Mouse (Mus musculus): ENCODE results near the gene Eps8l1. TPM values are rescaled to one million over a fixed set of nuclear protein-coding genes. Genes with fewer than 3 reads are reported as not detected.
"Not testable (repeated sequence)": the region's sequence is repeated elsewhere in the genome, so short reads cannot be mapped to it uniquely, and the experiment has no call there.

Eps8l1 gene
- polyA plus RNA-seq, 1 experiment: 10.6 TPM

DNA sequence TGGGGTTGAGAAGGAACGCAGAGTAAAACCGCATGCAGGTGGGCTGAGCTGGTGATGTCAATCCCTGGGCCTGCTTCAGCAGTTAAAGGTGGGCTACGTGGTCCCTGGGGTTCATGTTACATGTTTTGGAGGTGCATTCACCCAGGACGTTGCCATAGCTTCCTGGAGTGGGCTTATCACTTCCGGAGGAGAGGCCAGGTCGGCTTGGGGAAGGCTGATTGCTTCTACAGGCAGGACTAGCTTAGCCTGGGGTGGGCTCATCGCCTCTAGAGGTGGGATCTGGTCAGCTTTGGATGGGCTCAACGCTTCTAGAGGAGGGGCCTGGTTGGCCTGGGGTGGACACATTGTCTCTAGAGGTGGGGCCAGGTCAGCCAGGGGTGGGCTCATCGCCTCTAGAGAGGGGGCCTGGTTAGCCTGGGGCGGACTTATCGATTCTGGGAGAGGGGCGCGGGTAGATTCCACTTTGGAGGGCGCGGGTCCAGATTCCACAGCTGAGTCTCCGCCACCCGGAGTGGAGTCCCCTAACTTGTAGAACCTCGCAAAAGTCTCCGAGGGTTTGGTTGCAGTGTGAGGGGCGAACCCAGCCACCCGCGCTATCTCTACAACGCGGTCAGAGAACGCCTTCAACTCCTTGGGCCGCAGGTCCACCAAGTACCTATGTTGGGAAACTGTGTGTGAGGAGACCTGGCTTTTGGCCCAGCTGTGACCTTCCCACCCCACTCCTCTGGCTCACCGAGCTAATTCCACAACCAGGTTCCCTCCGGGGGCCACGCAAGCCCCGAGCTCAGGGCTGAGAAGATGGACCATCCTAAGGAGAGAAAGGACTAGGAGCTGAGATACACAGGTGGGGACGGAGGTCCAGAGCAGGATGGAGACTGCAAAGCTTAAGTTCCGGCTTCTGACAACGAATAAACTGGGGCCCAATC, 63.0 kb downstream of the Eps8l1 start:
- no peak for DNase-seq
- Histone ChIP-seq H3K4me3 (replicated peaks; ENCODE audit: insufficient read depth, low read depth, low read length) (no peak overlapping the region), H3K27me3 (ENCODE audit: control insufficient read depth, insufficient read depth, low read length) (no peaks in the 10 kb centered on the region), H3K4me1 (ENCODE audit: control insufficient read depth, insufficient read depth, low read length) (no peaks in the 10 kb centered on the region), H3K27ac (ENCODE audit: insufficient read depth, low read length) (no peak overlapping the region)
- 90% methylated on average over 33 of the region's 33 CpGs for WGBS
- TF ChIP-seq POLR2A (IDR thresholded peaks at IDR 0.05; ENCODE audit: borderline replicate concordance, insufficient read depth, low read length) (no peak), CTCF (IDR thresholded peaks at IDR 0.05; ENCODE audit: borderline replicate concordance, insufficient read depth, low read depth, low read length) (no peak)

DNA sequence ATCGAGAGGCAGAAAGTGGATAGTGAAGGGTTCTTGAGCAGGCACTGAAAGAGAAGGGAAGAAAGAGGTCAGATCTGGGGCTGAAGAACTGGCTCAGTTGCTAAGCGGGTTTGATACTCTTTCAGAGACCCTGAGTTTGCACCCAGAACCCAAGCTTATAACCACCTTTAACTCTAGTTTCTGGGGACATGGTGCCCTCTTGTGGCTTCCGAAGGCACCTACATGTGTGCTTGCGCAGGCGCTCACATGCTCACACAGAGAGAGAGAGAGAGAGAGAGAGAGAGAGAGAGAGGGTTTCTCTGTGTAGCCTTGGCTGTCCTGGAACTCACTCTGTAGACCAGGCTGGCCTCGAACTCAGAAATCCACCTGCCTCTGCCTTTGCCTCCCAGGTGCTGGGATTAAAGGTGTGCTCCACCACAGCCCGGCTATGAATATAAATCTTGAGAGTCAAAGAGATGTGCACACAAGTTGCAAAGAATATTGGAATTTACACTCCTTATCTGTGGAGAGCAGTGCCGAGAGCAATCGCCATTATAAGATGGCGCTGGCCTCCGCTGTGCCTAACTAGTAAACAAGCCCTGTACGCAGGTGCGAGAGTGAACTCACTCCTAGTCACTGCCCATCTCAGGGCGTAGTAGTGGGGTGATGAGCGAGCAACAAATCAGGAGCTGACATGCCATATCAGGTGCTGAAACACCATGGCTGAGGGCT, 63.9 kb downstream of the Eps8l1 start, which contains the start of gene Tnni3:
TSS of gene Tnni3 (minus strand) at position 18 of the 711 bp plus-strand sequence.
- 68% methylated on average over 15 of the region's 15 CpGs for WGBS
- DNase-seq: peak; percentile 38 to 59
- peak; percentile 74 for TF ChIP-seq CTCF (IDR thresholded peaks at IDR 0.05; ENCODE audit: borderline replicate concordance, insufficient read depth, low read depth, low read length)
- not testable (repeated sequence) for H3K4me1 ChIP-seq (ENCODE audit: control insufficient read depth, insufficient read depth, low read length); H3K4me3 ChIP-seq (replicated peaks; ENCODE audit: insufficient read depth, low read depth, low read length); H3K27me3 ChIP-seq (ENCODE audit: control insufficient read depth, insufficient read depth, low read length); H3K27ac ChIP-seq (ENCODE audit: insufficient read depth, low read length)

DNA sequence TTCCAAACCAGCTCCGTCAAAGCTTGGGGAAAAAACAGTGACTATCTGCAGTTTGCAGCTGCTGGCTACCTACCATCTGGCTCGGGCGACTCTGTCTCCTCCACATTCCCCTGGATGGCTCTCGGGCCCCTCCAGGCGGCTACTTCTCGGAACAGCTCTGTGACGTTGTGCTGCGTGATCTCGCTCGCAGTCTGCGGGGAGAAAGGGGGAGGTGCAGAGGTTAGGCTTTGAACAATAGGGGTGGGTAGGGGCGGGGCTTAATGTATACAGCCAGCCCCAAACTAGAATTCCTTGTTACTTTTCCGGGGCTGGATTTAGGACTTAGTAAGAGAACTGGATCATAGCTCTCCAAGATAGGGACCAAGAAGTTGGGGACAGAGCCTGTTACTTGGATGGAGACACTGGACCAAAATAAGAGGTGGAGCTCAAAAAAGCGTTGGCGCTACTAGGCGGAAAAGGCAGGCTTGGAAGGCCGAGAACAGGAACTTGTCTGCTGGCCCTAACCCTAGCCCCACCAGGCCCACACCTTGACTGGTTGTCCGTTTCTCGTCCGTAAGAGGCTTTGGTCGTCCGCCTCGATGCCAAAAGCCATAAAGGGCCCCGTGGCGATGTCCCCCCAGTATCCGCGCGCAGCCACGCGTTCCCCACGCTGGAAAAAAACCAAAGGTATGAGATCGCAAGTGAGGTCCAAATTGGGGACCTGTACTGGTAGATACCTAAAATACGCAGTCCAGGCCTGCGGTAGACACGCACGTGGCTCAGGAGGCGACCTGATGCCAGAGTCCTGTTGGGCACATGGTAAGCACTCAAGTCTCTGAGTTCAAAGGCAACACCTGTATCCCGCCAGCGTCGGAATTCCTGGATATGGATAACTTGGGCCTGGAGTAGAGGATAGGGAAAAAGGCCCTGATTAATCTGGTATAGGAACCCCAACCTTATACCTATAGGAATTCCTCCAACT, 66.1 kb downstream of the Eps8l1 start:
- TF ChIP-seq POLR2A (IDR thresholded peaks at IDR 0.05; ENCODE audit: borderline replicate concordance, insufficient read depth, low read length): no peak
- peak; percentile 55; the same call in 1 of the 2 replicates for TF ChIP-seq CTCF (IDR thresholded peaks at IDR 0.05; ENCODE audit: borderline replicate concordance, insufficient read depth, low read depth, low read length)
- Histone ChIP-seq H3K27me3 (ENCODE audit: control insufficient read depth, insufficient read depth, low read length) (no peaks in the 10 kb centered on the region), H3K4me1 (ENCODE audit: control insufficient read depth, insufficient read depth, low read length) (no peaks in the 10 kb centered on the region), H3K4me3 (replicated peaks; ENCODE audit: insufficient read depth, low read depth, low read length) (peak overlapping the region; percentile 39), H3K27ac (ENCODE audit: insufficient read depth, low read length) (no peak overlapping the region)
- WGBS: 23% methylated on average over 40 of the region's 40 CpGs
- DNase-seq: peak; percentile 71 to 75

DNA sequence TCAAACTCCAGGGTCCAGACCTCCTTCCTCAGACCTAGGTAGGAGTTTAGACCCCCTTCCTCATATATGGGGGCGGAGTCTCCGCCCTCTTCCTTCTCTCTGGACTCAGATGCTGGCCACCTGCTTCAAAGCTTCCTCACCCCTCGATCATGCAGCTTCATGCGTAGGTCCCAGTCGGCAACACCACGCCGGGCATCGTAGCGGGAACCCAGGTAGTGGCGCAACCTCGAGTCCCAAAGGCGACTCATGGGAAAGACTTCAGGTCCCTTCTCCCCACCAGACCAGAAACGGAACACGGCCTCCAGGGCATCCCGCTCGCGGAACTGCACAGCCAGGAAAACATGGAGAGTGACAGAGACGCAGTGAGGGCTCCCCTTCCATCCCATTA, 66.8 kb downstream of the Eps8l1 start:
- DNase-seq: no peak
- Histone ChIP-seq H3K4me1 (ENCODE audit: control insufficient read depth, insufficient read depth, low read length) (no peaks in the 10 kb centered on the region), H3K27ac (ENCODE audit: insufficient read depth, low read length) (no peak overlapping the region), H3K4me3 (replicated peaks; ENCODE audit: insufficient read depth, low read depth, low read length) (no peak overlapping the region), H3K27me3 (ENCODE audit: control insufficient read depth, insufficient read depth, low read length) (peaks cover 3% of the 10 kb centered on the region; the same call in 1 of the 2 replicates)
- 63% methylated on average over 18 of the region's 18 CpGs for WGBS
- TF ChIP-seq POLR2A (IDR thresholded peaks at IDR 0.05; ENCODE audit: borderline replicate concordance, insufficient read depth, low read length) (no peak), CTCF (IDR thresholded peaks at IDR 0.05; ENCODE audit: borderline replicate concordance, insufficient read depth, low read depth, low read length) (no peak)

Other genes starting within 250 kb of the Eps8l1 start
- 0.05 and 0.08 TPM in 2 replicates for gene Lilra5, start 222.9 kb upstream of the Eps8l1 start, polyA plus RNA-seq (2012; rRNA removed)
- 0.07 TPM in 1 of 2 replicates, not detected in the other for gene Ncr1, start 123.0 kb upstream of the Eps8l1 start, polyA plus RNA-seq (2012; rRNA removed)
- gene Gp6, start 62.9 kb upstream of the Eps8l1 start, polyA plus RNA-seq (2012; rRNA removed): not detected in 2 replicates
- 32.7 and 33.0 TPM in 2 replicates for gene Rdh13, start 15.0 kb upstream of the Eps8l1 start, polyA plus RNA-seq (2012; rRNA removed)
- gene Ppp1r12c, start 41.0 kb downstream of the Eps8l1 start, polyA plus RNA-seq (2012; rRNA removed): 111 and 120 TPM in 2 replicates
- 2.9 and 6.7 TPM in 2 replicates for gene Tnnt1, start 55.7 kb downstream of the Eps8l1 start, polyA plus RNA-seq (2012; rRNA removed)
- gene Tnni3, start 63.6 kb downstream of the Eps8l1 start, polyA plus RNA-seq (2012; rRNA removed): 5.4 and 9.5 TPM in 2 replicates
- 1.1 and 1.4 TPM in 2 replicates for gene Dnaaf3, start 71.8 kb downstream of the Eps8l1 start, polyA plus RNA-seq (2012; rRNA removed)
- gene Syt5, start 86.9 kb downstream of the Eps8l1 start, polyA plus RNA-seq (2012; rRNA removed): 16.9 and 19.0 TPM in 2 replicates
- 1.4 TPM in 2 replicates for gene Ptprh, start 143.4 kb downstream of the Eps8l1 start, polyA plus RNA-seq (2012; rRNA removed)
- gene Tmem86b, start 170.7 kb downstream of the Eps8l1 start, polyA plus RNA-seq (2012; rRNA removed): 45.2 and 47.9 TPM in 2 replicates
- 130 and 136 TPM in 2 replicates for gene Ppp6r1, start 198.3 kb downstream of the Eps8l1 start, polyA plus RNA-seq (2012; rRNA removed)
- gene Hspbp1, start 224.4 kb downstream of the Eps8l1 start, polyA plus RNA-seq (2012; rRNA removed): 94.5 and 96.8 TPM in 2 replicates
- gene Brsk1, start 229.9 kb downstream of the Eps8l1 start, polyA plus RNA-seq (2012; rRNA removed): 177 and 182 TPM in 2 replicates

Measured in cerebellum, adult 2 months (tissue).